Mouse (Mus musculus): Measurements from ENCODE around the gene Ergic1.

The Ergic1 gene

DNA sequence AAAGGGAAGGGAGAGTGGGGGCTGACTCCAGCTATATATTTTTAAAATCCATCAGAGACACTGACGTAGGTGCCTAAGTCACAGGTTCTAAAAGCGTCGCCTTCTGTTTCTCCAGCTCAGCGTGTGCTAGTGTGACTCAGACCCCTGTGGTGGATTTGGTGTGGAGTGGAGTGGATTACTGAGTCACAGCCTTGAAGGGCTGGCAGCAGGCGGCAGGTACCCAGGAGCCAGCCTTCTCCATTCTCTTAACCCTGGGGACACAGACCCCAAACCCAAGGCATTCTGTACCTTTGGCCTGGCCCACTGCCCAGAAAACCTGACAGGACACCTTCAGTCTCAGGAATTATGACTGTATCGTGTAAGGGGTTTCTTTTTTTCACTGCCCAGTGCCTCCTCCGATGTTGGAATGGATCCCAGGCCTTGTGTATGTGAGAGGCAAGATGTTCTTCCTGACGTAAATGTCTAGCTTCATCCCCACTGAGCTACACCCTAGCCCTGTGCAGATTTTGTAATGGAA, 70.6 kb downstream of the Ergic1 start:
- DNase-seq = peak; percentile 68 to 69

DNA sequence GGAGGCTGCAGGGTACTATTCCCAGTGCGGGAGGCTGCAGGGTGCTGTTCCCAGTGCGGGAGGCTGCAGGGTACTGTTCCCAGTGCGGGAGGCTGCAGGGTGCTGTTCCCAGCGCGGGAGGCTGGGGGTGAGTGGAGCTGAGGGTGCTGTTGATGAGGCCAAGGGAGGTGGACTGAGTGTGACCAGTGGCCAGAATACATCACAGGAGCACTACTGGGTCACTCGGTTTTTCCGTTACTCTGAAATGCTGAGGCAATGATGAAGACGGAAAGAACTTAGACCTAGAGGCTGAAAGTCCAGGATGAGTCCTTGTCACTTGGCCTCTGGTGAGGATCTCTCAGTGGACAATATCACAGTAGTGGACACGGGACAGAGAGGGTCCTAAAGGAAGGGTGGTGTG, 71.9 kb downstream of the Ergic1 start:
- no peak for DNase-seq

GRCm38 (mm10) chr17:26633926-26634325, 72.6 kb downstream of the Ergic1 start:
- DNase-seq = no peak

GRCm38 (mm10) chr17:26634539-26634938, 73.2 kb downstream of the Ergic1 start:
- DNase-seq = no peak

DNA sequence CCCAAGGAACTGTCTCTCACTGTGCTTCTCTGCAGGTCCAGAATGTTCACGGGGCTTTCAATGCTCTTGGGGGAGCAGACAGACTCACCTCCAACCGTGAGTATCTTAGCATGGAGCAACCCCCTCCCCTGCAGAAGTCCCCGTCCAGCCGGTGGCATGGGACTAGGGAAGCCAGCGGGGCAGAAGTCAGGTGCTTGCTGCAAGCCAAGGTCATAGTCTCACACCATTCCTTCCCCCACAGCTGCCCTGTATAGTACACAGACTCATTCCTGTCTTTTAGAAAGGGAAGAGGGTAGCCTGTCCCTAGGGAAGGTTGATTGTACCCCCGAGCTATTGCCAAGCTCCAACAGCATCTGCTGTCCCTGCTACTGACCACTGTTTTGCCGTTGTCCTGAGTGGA, 74.7 kb downstream of the Ergic1 start:
- no peak for DNase-seq

DNA sequence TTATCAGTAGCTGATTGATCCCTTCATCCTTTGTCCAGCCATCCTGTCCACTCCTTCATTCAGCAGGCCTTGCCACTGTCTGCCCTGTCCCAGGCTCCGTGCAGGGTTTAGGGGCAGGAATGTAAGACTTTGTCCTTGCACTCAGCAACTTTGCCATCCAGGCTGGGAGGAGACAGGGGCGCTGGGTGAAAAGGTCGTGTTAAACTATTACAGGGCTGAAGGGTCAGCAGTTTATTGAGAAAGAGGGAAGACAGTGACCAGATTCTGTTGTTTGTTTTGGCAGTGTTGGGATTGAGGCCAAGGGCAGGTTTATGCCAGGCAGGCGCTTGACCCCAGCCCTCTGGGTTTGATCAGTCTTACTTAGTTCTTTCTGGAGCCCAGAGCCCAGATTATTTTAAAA, 76.6 kb downstream of the Ergic1 start:
- DNase-seq = no peak

DNA sequence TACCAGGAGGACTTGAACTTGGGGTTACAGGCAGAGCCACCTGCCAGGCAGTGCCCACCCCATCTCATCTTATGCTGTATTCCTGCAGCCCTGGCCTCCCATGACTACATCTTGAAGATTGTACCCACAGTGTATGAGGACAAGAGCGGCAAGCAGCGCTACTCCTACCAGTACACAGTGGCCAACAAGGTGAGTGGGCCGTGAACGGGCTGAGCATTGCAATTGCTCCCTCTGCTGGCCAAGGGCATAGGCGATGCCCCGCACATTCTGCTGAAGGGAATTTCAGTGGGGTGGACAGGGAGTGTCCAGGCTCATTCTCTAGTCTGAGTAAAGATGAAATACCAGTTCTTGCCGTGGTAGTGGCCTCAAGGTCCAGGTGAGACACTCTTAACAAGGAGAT, 77.4 kb downstream of the Ergic1 start:
- peak; percentile 88 to 89 for DNase-seq

- no peak for DNase-seq
These were observed 78.5 kb downstream of the Ergic1 start for GRCm38 (mm10) chr17:26639791-26640190.

- no peak for DNase-seq
These were observed 79.0 kb downstream of the Ergic1 start for GRCm38 (mm10) chr17:26640286-26640740.

- DNase-seq = no peak
These were observed 82.2 kb downstream of the Ergic1 start for GRCm38 (mm10) chr17:26643456-26643855.

DNA sequence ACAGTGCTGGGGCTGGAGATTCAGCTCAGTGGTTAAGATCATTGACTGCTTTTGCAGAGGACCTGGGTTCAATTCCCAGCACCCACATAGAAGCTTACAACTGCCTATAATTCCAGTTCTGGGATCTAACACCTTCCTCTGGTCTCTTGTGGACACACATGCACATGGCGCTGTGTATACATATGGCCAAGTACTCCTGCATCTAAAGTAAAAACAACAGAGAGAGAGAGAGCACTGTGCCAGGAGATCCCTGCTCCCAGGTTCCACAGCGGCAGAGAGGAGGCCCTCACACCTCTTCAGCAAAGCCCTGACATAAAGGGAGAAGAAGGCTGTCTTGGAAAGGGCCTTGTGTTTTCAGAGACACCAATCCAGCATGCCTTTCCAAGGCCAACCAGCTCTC, 82.7 kb downstream of the Ergic1 start:
- DNase-seq = no peak

- DNase-seq = no peak
These were observed 83.5 kb downstream of the Ergic1 start for GRCm38 (mm10) chr17:26644509-26645410.

DNA sequence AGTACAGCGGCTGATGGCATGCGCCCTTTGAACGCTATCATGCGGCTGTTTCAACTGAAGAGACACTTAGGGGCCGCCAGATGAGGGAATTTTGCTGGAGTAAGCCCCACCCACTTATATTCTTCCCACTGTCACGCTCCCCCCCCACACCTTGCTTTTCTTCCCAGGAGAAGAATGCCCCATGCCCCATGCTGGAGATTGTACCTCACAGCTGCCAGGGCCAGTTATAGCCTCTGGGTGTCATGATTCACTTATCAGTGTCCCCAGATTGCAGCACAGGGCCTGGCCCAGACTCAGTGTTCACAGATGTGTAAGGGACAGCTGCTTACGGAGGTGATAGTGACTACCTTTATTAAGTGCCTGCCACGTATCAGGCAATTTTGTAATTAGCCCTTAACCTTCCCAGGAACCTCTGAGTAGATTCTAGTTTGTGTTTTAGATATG, 84.1 kb downstream of the Ergic1 start:
- no peak for DNase-seq

DNA sequence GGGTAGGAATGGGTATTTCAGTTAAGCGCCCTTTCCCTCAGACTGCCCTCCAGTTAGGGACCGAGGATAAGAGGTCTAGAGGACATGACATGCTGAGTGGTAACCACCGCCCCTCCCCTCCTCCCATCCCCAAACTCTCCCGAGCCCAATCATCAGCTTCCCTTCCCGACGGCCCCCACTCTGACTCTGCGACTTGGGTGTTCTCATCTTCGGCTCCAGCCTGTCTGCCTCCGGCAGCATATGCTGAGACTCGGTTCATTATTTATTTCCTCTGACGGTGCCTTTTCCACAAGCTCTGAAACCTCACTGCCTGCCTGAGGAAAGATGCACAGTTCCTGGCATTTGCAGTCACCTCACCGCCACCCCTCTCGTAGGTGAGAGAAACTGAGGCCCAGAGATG, 86.0 kb downstream of the Ergic1 start:
- no peak for DNase-seq

DNA sequence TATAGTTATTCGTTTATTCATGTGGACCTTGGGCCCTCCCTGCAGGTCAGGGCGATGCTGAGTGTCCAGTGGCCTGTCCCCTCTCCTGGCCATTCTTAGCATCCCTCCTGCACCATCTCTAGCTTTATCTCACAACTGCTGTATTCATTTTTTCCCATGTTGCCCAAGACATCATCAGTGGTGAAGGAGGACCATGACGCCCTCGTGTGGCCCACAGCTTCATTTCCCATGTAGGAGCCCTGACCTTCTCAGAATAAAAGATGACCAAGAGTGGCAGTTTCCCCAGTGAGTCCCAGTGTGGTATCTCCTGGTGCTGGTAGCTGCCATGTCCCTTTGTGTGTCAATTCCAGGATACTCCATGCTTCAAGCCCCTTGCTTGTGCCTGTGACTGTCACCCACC, 88.3 kb downstream of the Ergic1 start:
- DNase-seq = peak in 1 of 2 experiments; percentile 44

- peak; percentile 68 to 71 for DNase-seq
These were observed 89.4 kb downstream of the Ergic1 start for GRCm38 (mm10) chr17:26650451-26651363.

DNA sequence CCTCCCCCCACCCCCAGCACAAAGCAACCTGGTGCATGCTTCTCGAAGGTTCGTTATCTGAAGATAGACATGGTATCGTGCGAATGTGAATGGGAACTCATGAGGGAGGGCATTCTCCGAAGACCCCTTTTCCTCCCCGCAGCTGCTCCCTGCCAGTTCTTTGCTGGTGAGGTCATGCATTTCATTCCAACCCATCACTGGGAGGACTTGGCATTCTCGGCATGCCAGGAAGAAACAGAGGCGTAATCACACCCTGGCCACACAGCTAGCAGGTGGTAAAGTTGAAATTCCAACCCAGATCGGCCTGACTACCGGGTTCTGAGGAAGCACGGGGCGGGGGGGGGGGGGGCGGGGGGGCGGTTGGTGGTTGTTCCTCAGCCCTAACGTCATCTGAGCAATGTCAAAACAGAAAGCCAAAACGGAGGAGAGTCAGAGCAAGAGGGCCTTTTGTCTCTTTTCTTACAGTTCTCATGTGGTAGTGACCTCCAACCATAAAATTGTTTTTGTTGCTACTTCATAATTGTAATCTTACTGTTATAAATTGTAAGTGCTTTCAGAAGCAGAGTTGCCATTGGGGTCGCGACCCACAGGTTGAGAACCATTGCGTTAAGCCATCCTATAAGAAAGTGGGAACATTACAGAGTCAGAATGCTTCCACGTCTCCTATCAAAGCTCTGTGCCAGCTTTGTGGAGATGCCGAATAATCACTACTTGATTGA, 97.7 kb downstream of the Ergic1 start:
- DNase-seq = no peak

DNA sequence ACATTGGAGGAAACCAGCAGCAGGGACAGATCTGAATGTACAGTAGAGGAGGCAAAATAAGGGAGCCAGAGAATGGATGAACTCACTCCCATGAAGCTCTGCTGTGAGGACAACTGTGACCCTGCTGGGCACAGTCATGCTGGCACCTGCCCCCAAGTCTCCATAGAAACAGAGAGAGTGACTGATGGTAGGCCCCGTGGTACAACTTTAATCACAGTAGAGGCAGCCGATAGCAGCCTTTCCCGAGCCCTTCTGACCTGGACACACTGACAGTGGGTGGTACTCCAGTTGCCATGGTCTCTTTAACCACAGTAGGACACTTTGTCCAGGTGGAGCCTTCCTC, 98.3 kb downstream of the Ergic1 start:
- no peak for DNase-seq

DNA sequence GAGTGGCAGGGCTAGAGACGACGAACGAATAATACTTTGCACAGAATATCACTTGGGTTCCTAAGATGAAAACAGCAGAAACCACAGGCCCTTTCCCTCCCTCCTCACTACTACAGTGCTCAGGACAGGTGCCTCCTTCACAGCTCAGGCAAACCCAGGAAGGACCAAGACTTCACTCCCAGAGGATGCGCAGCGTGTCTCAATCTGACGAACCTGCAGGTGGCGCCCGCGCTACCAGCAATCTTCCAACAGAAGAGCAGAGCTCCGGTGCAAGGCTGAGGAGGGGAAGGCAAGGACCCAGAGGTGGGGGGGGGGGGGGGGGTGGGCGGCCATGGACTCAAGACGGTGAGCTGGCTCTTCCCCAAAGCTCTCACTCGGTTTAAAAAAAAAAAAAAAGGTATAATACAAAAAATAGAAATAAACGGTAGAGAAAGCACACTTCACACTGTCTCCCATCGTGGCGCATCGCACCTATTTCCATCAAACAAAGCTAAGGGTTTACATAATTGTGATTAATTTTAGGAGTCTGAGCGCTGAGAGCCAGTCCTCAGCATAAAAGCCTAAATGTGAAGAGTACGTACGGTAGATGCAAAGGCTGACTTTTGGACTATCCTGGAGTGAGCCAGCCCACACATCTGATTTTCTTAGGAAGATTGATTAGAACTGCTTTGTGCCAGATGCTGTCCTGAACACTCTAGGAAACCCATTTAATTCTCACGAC, 99.1 kb downstream of the Ergic1 start:
- peak; percentile 92 to 95 for DNase-seq

DNA sequence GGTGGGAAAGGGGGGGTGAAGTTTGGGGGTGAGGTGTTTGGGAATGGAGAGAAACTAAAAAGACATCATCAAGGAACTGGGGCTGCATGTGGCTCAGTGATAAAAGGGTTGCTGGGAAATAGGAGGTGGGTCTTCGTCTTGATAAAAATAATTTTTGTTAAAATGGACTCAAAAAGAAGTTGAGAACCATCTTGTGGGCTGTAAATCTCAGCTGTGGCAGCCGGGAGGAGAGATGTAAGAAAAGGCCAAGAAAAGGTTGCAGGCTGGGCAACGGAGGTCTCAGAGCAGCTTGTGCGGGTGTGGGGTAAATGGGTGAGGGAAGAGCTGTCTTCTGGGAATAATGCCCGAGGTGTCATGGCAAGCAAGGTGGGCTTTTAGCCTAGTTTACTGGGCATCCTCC, 100.9 kb downstream of the Ergic1 start:
- DNase-seq = no peak

- DNase-seq = peak; percentile 96
These were observed 101.8 kb downstream of the Ergic1 start, which contains the start of gene Atp6v0e for GRCm38 (mm10) chr17:26662978-26663683. Gene Atp6v0e, plus strand, starts transcription at chr17:26663231.
